Comparison of ENCODE assay signal across 26 mouse cellular contexts in genomic region chr4:139013281-139013680, GRCm38 (mm10). TPM values are rescaled to one million over a fixed set of nuclear protein-coding genes. Genes with fewer than 3 reads are reported as not detected.
DNase-seq lines count a peak whose midpoint lies in the region; ATAC-seq lines count a peak whose summit lies in the region.
"Had no signal": no experiment of that assay in that cellular context is flagged by ENCODE, and none has a peak within 500 bp of the region (broad histone marks: within the 10 kb centered on the region; RNA-seq: fewer than 3 reads in every experiment).

No protein-coding gene starts in this region.

- no peak overlapping the region for H3K27ac ChIP-seq in kidney, embryonic 15.5 days
- H3K27ac ChIP-seq: embryonic facial prominence, embryonic 10.5 days; forebrain, embryonic 10.5 days; gastrocnemius, adult 2 months; heart, embryonic 10.5 days; hindbrain, embryonic 12.5 days had no signal

- no peak for ATAC-seq in kidney, embryonic 15.5 days (replicated peaks; ENCODE audit: low FRiP score)
- ATAC-seq: CD4-positive, CD25-positive, alpha-beta regulatory T cell, adult 4 months; forebrain, embryonic 14.5 days; hindbrain, embryonic 16.5 days had no signal

- H3K4me2 ChIP-seq in kidney, embryonic 15.5 days = no peak overlapping the region
- H3K4me2 ChIP-seq: hindbrain, embryonic 12.5 days had no signal

- H3K4me1 ChIP-seq in kidney, embryonic 15.5 days = peaks cover 5% of the 10 kb centered on the region
- H3K4me1 ChIP-seq: heart, embryonic 10.5 days had no signal

- H3K9me3 ChIP-seq in kidney, embryonic 15.5 days (replicated peaks) = no peaks in the 10 kb centered on the region; the same call in 1 of the 2 replicates
- H3K9me3 ChIP-seq: heart, embryonic 10.5 days; hindbrain, embryonic 12.5 days had no signal

- peak; percentile 43 for DNase-seq in adrenal gland, adult 2 months
- DNase-seq in adrenal gland, postnatal 25 days = no peak
- DNase-seq in heart, adult 11 months = peak; percentile 94
- no peak for DNase-seq in heart, adult 8-10 months (ENCODE audit: low spot score)
- peak; percentile 32 for DNase-seq in kidney, postnatal 14 days
- DNase-seq in testis, postnatal 14 days (ENCODE audit: low spot score) = peak; percentile 74
- DNase-seq in testis, postnatal 10 days (ENCODE audit: low spot score) = no peak
- DNase-seq: B cell, adult 2 months; cerebellum, adult 2 months; cerebellum, postnatal 10 days; gastrocnemius, adult 2 months; gastrocnemius, postnatal 25 days; heart, postnatal 10 days; heart, postnatal 4 days had no signal

- H3K36me3 ChIP-seq in kidney, embryonic 15.5 days = no peaks in the 10 kb centered on the region
- H3K36me3 ChIP-seq: embryonic facial prominence, embryonic 10.5 days; forebrain, embryonic 10.5 days; heart, embryonic 10.5 days; hindbrain, embryonic 12.5 days had no signal

- no peak overlapping the region for H3K9ac ChIP-seq in kidney, embryonic 15.5 days
- H3K9ac ChIP-seq: hindbrain, embryonic 12.5 days had no signal

- no peak overlapping the region for H3K4me3 ChIP-seq in kidney, embryonic 15.5 days (replicated peaks)
- H3K4me3 ChIP-seq: embryonic facial prominence, embryonic 10.5 days; forebrain, embryonic 10.5 days; gastrocnemius, adult 2 months; heart, embryonic 10.5 days; hindbrain, embryonic 12.5 days had no signal

- no peaks in the 10 kb centered on the region for H3K27me3 ChIP-seq in kidney, embryonic 15.5 days
- H3K27me3 ChIP-seq: hindbrain, embryonic 12.5 days had no signal

- 66% methylated on average over 11 of the region's 11 CpGs for WGBS in kidney, embryonic 15.5 days

RNA-seq across cellular contexts. Expression of gene Tmco4, which starts 40.6 kb away (rescaled TPM):
- 10 to 100 TPM; 13.2 to 17.0 TPM for total RNA-seq in adrenal gland, adult 2 months (2021)
- polyA plus RNA-seq in adrenal gland, adult 2 months (2012; rRNA removed) = 14.4 and 15.4 TPM in 2 replicates
- total RNA-seq in adrenal gland, postnatal 25 days (2021) = 16.0 and 16.7 TPM in 2 replicates
- total RNA-seq in heart, adult 8-10 months (2022) = 10 to 100 TPM in 3 of 4 experiments, 1 to 10 TPM in 1; 9.9 to 13.6 (median 11.7) TPM
- 5.6 and 6.1 TPM in 2 replicates for polyA plus RNA-seq in kidney, embryonic 15.5 days (2015; fragmentation: Nextera tagmentation; extraction: Ambion mirVana)

RNA-seq across cellular contexts. Expression of gene Rnf186, which starts 46.4 kb away (rescaled TPM):
- not detected for total RNA-seq in adrenal gland, adult 2 months (2021)
- 0.10 TPM in 1 of 2 replicates, not detected in the other for polyA plus RNA-seq in adrenal gland, adult 2 months (2012; rRNA removed)
- not detected in 2 replicates for total RNA-seq in adrenal gland, postnatal 25 days (2021)
- total RNA-seq in heart, adult 8-10 months (2022) = under 1 TPM in 1 of 4 experiments, not detected in 3; 0.23 TPM
- polyA plus RNA-seq in kidney, embryonic 15.5 days (2015; fragmentation: Nextera tagmentation; extraction: Ambion mirVana) = 6.3 and 8.2 TPM in 2 replicates
- total RNA-seq: gastrocnemius, adult 2 months; gastrocnemius, postnatal 25 days; granulocyte monocyte progenitor cell, adult 5-6 weeks; heart, postnatal 10 days; heart, postnatal 4 days had no signal
- polyA plus RNA-seq: CD4-positive, CD25-positive, alpha-beta regulatory T cell, adult 4 months; cerebellum, adult 2 months; embryonic facial prominence, embryonic 10.5 days; embryonic facial prominence, embryonic 14.5 days; forebrain, embryonic 10.5 days; forebrain, embryonic 14.5 days; G1E; heart, embryonic 14.5 days; hindbrain, embryonic 12.5 days; hindbrain, embryonic 16.5 days had no signal

Comparison
In these comparisons a context has a peak if more than half of its experiments do, and no peak if none do; other contexts are left out.
1. DNase-seq: peak in adrenal gland, adult 2 months (single experiment), heart, adult 11 months (single experiment), kidney, postnatal 14 days (single experiment) and testis, postnatal 14 days (single experiment); none in adrenal gland, postnatal 25 days (single experiment), heart, adult 8-10 months (single experiment) and testis, postnatal 10 days (single experiment).